Mouse (Mus musculus): ENCODE results near the gene Sp6.

GRCm38 (mm10) chr11:97065538-97066295 lies 52.5 kb downstream of the Sp6 start:
- TF ChIP-seq CTCF (IDR thresholded peaks at IDR 0.05; ENCODE audit: low read depth) (no peak), EP300 (optimal IDR thresholded peaks at IDR 0.05) (no peak)
